Mouse (Mus musculus) right cerebral cortex, postnatal 36 days (tissue): ENCODE measurements around the gene Dglucy.
A peak's percentile ranks its signal among the peaks of the same experiment; 100 is the strongest.

Source experiments
- DNase-seq, 2 experiments: peaks; one replicate each; pipeline ENCODE4 v3.0.0; 2022; ENCODE audit warnings: low spot score in 2 of 2, mixed read lengths in 1 of 2

Dglucy gene

GRCm38 (mm10) chr12:100928286-100928685, 149.4 kb downstream of the Dglucy start:
- no peak for DNase-seq

- DNase-seq, result no peak
Observed at GRCm38 (mm10) chr12:100931653-100932052, 152.8 kb downstream of the Dglucy start.

GRCm38 (mm10) chr12:100934796-100935195, 155.9 kb downstream of the Dglucy start:
- no peak for DNase-seq

GRCm38 (mm10) chr12:100936116-100936515, 157.3 kb downstream of the Dglucy start:
- DNase-seq, result peak; percentile 45 to 49

- no peak for DNase-seq
Observed at GRCm38 (mm10) chr12:100936737-100937136, 157.9 kb downstream of the Dglucy start.

- no peak for DNase-seq
Observed at GRCm38 (mm10) chr12:100937441-100938360, 158.8 kb downstream of the Dglucy start.

- DNase-seq, result no peak
Observed at GRCm38 (mm10) chr12:100941361-100941760, 162.5 kb downstream of the Dglucy start.

- no peak for DNase-seq
Observed at GRCm38 (mm10) chr12:100943146-100943545, 164.3 kb downstream of the Dglucy start.

GRCm38 (mm10) chr12:100944921-100945336, 166.1 kb downstream of the Dglucy start:
- no peak for DNase-seq

- no peak for DNase-seq
Observed at GRCm38 (mm10) chr12:100945501-100945900, 166.6 kb downstream of the Dglucy start.

GRCm38 (mm10) chr12:100945948-100946347, 167.1 kb downstream of the Dglucy start:
- DNase-seq, result no peak
